Mouse (Mus musculus) heart, embryonic 10.5 days (tissue): ENCODE measurements around the gene Hoxa6. TPM values are rescaled to one million over a fixed set of nuclear protein-coding genes. Genes with fewer than 3 reads are reported as not detected.

Experiments
- DNase-seq: peaks from one replicate; pipeline ENCODE4 v3.0.0-alpha.2; 2017; ENCODE audit warnings: low spot score
- H3K27ac ChIP-seq: fragments of 300-500 bp; sonication (generic); 2 replicates; pipeline ENCODE4 v1.5.1; 2016; ENCODE audit warnings: mild to moderate bottlenecking
- H3K27me3 ChIP-seq: fragments of 300-500 bp; sonication (generic); 2 replicates; pipeline ENCODE4 v1.6.1; 2016; ENCODE audit warnings: mild to moderate bottlenecking; ENCODE audit not compliant: poor library complexity, insufficient read depth, severe bottlenecking
- H3K36me3 ChIP-seq: fragments of 300-500 bp; sonication (generic); 2 replicates; pipeline ENCODE4 v1.6.1; 2016; ENCODE audit warnings: mild to moderate bottlenecking, moderate library complexity
- H3K4me1 ChIP-seq: fragments of 300-500 bp; sonication (generic); 2 replicates; pipeline ENCODE4 v1.6.1; 2016; ENCODE audit warnings: mild to moderate bottlenecking
- H3K4me3 ChIP-seq: fragments of 300-500 bp; sonication (generic); 2 replicates; pipeline ENCODE4 v1.5.1; 2016; ENCODE audit warnings: mild to moderate bottlenecking, moderate library complexity
- H3K9me3 ChIP-seq: fragments of 300-500 bp; sonication (generic); 2 replicates; pipeline ENCODE4 v1.6.1; 2016; ENCODE audit warnings: mild to moderate bottlenecking, moderate library complexity
- WGBS: fragments of 180-500 bp; shearing (Covaris S2); methylation state at CpG from one replicate; pipeline ENCODE4 v1.1.7; 2016; 5-methylcytosine and 5-hydroxymethylcytosine counted together
- microRNA counts: library from miRNA; unstranded; fragments of <30 nt; microRNA quantifications from one replicate; lab custom pipeline; 2017
- microRNA-seq: library from miRNA; unstranded; fragments of <30 nt; microRNA quantifications from one replicate; pipeline ENCODE4, GENCODE M21; 2017
- polyA plus RNA-seq: library from polyadenylated mRNA; unstranded; fragments of >200 nt; fragmentation: Nextera tagmentation; extraction: Ambion mirVana; gene quantifications from 2 replicates; pipeline ENCODE4 v1.2.1, GENCODE M21; 2016

Hoxa6 gene
- polyA plus RNA-seq, 1 experiment from 2014 or later, result 0.30 TPM

- H3K4me3 ChIP-seq, result peak overlapping the region; percentile 89
These were observed 47.0 kb downstream of the Hoxa6 start for GRCm38 (mm10) chr6:52161336-52162092.

GRCm38 (mm10) chr6:52160511-52161335 lies 47.8 kb downstream of the Hoxa6 start:
- 4% methylated on average over 30 of the region's 30 CpGs for WGBS

More at GRCm38 (mm10) chr6:52161336-52162092, 47.0 kb downstream of the Hoxa6 start:
- Histone ChIP-seq H3K27me3 (peaks cover 97% of the 10 kb centered on the region), H3K36me3 (no peaks in the 10 kb centered on the region), H3K27ac (peak overlapping the region; percentile 89; the same call in 1 of the 2 replicates), H3K4me1 (peaks cover 56% of the 10 kb centered on the region), H3K9me3 (no peaks in the 10 kb centered on the region)
- DNase-seq, result peak; percentile 45
- WGBS, result 15% methylated on average over 8 of the region's 8 CpGs

GRCm38 (mm10) chr6:52159979-52160378 lies 48.5 kb downstream of the Hoxa6 start:
- H3K9me3 ChIP-seq, result no peaks in the 10 kb centered on the region
- H3K4me3 ChIP-seq, result peak overlapping the region; percentile 89
- H3K4me1 ChIP-seq, result peaks cover 52% of the 10 kb centered on the region
- peak; percentile 71 for DNase-seq
- peak overlapping the region; percentile 89 for H3K27ac ChIP-seq
- no peaks in the 10 kb centered on the region for H3K36me3 ChIP-seq
- H3K27me3 ChIP-seq, result peaks cover 97% of the 10 kb centered on the region
- WGBS, result 7% methylated on average over 9 of the region's 9 CpGs

More at GRCm38 (mm10) chr6:52160511-52161335, 47.8 kb downstream of the Hoxa6 start:
- no peaks in the 10 kb centered on the region for H3K9me3 ChIP-seq
- H3K36me3 ChIP-seq, result no peaks in the 10 kb centered on the region
- peaks cover 97% of the 10 kb centered on the region for H3K27me3 ChIP-seq
- peaks cover 55% of the 10 kb centered on the region for H3K4me1 ChIP-seq
- H3K27ac ChIP-seq, result peak overlapping the region; percentile 89
- peak overlapping the region; percentile 89 for H3K4me3 ChIP-seq
- peak; percentile 80 for DNase-seq

GRCm38 (mm10) chr6:52159164-52159761 lies 49.3 kb downstream of the Hoxa6 start:
- WGBS, result 4% methylated on average over 12 of the region's 12 CpGs
- Histone ChIP-seq H3K27me3 (peaks cover 98% of the 10 kb centered on the region), H3K36me3 (no peaks in the 10 kb centered on the region), H3K9me3 (no peaks in the 10 kb centered on the region), H3K4me3 (peak overlapping the region; percentile 89), H3K27ac (peak overlapping the region; percentile 89), H3K4me1 (peaks cover 50% of the 10 kb centered on the region)
- peak; percentile 78 for DNase-seq

GRCm38 (mm10) chr6:52158276-52159051 lies 50.1 kb downstream of the Hoxa6 start, which contains the start of gene Hoxa1:
TSS of gene Hoxa1 (minus strand) at chr6:52158317.
- peak within 1 kb of the TSS; percentile 89 for H3K27ac ChIP-seq
- peak; percentile 91 for DNase-seq
- no peaks in the 10 kb centered on the region for H3K9me3 ChIP-seq
- H3K36me3 ChIP-seq, result no peaks in the 10 kb centered on the region
- peaks cover 98% of the 10 kb centered on the region for H3K27me3 ChIP-seq
- peaks cover 42% of the 10 kb centered on the region for H3K4me1 ChIP-seq
- H3K4me3 ChIP-seq, result peak within 1 kb of the TSS; percentile 89
- under 1% methylated on average over 54 of the region's 55 CpGs for WGBS

GRCm38 (mm10) chr6:52157466-52158275 lies 50.9 kb downstream of the Hoxa6 start:
- no peak for DNase-seq
- no peaks in the 10 kb centered on the region for H3K36me3 ChIP-seq
- peaks cover 98% of the 10 kb centered on the region for H3K27me3 ChIP-seq
- WGBS, result 1% methylated on average over 32 of the region's 32 CpGs
- no peaks in the 10 kb centered on the region for H3K9me3 ChIP-seq
- peak overlapping the region; percentile 29; the same call in 1 of the 2 replicates for H3K27ac ChIP-seq
- peaks cover 42% of the 10 kb centered on the region for H3K4me1 ChIP-seq
- peak overlapping the region; percentile 89 for H3K4me3 ChIP-seq

GRCm38 (mm10) chr6:52156551-52157200 lies 51.8 kb downstream of the Hoxa6 start:
- peaks cover 100% of the 10 kb centered on the region for H3K27me3 ChIP-seq
- H3K9me3 ChIP-seq, result no peaks in the 10 kb centered on the region
- WGBS, result 1% methylated on average over 20 of the region's 20 CpGs
- peak overlapping the region; percentile 89 for H3K4me3 ChIP-seq
- no peak overlapping the region for H3K27ac ChIP-seq
- H3K4me1 ChIP-seq, result peaks cover 42% of the 10 kb centered on the region
- DNase-seq, result no peak
- H3K36me3 ChIP-seq, result no peaks in the 10 kb centered on the region

MicroRNA genes within 50 kb of the gene (microRNA counts, 519-probe panel; counts per million panel counts)
- 4,047 counts per million, percentile 22 among the panel's probes with 10 or more counts for microRNA mmu-miR-196b (lab: Ali Mortazavi, UCI)

Small RNAs within 50 kb of the gene (microRNA-seq; reads per million reads assigned to microRNA genes)
- gene Mir196b, result 399 reads per million, percentile 69 among the genes with 10 or more reads in this experiment

Other genes with a start within 250 kb of the Hoxa6 start
- 11.8 and 26.4 TPM in 2 replicates for gene Skap2, start 196.2 kb downstream of the Hoxa6 start, polyA plus RNA-seq
- gene Hoxa1, start 50.4 kb downstream of the Hoxa6 start, polyA plus RNA-seq, result 1.00 and 4.1 TPM in 2 replicates
- 4.3 and 10.3 TPM in 2 replicates for gene Hoxa2, start 43.9 kb downstream of the Hoxa6 start, polyA plus RNA-seq
- gene 5730596B20Rik, start 31.2 kb downstream of the Hoxa6 start, polyA plus RNA-seq, result 0.07 and 1.5 TPM in 2 replicates
- 0.17 and 1.4 TPM in 2 replicates for gene Hoxa4, start 17.0 kb downstream of the Hoxa6 start, polyA plus RNA-seq
- gene Hoxa5, start 4.1 kb downstream of the Hoxa6 start, polyA plus RNA-seq, result 0.58 and 6.0 TPM in 2 replicates
- gene Hoxa3, start 4.6 kb upstream of the Hoxa6 start, polyA plus RNA-seq, result 0.57 and 3.7 TPM in 2 replicates
- gene Gm28308, start 4.6 kb upstream of the Hoxa6 start, polyA plus RNA-seq, result not detected in 2 replicates
- gene Hoxa7, start 13.1 kb upstream of the Hoxa6 start, polyA plus RNA-seq, result 0.11 and 2.5 TPM in 2 replicates
- 0.37 and 5.6 TPM in 2 replicates for gene Hoxa9, start 22.4 kb upstream of the Hoxa6 start, polyA plus RNA-seq
- 0.30 and 3.6 TPM in 2 replicates for gene Hoxa10, start 32.1 kb upstream of the Hoxa6 start, polyA plus RNA-seq
- 0.06 and 1.7 TPM in 2 replicates for gene Hoxa11, start 37.1 kb upstream of the Hoxa6 start, polyA plus RNA-seq
- gene Hoxa13, start 52.2 kb upstream of the Hoxa6 start, polyA plus RNA-seq, result not detected in 2 replicates
- gene Evx1, start 104.8 kb upstream of the Hoxa6 start, polyA plus RNA-seq, result 0.10 TPM in 1 of 2 replicates, not detected in the other